Mouse (Mus musculus) spleen, adult 18-20 months (tissue): Measurements from ENCODE around the gene Slc38a9.

Source experiments
- DNase-seq, 2 experiments: peaks; one replicate each; pipeline ENCODE4 v3.0.0; 2022; ENCODE audit warnings: mixed read lengths in 2 of 2

Slc38a9 gene

DNA sequence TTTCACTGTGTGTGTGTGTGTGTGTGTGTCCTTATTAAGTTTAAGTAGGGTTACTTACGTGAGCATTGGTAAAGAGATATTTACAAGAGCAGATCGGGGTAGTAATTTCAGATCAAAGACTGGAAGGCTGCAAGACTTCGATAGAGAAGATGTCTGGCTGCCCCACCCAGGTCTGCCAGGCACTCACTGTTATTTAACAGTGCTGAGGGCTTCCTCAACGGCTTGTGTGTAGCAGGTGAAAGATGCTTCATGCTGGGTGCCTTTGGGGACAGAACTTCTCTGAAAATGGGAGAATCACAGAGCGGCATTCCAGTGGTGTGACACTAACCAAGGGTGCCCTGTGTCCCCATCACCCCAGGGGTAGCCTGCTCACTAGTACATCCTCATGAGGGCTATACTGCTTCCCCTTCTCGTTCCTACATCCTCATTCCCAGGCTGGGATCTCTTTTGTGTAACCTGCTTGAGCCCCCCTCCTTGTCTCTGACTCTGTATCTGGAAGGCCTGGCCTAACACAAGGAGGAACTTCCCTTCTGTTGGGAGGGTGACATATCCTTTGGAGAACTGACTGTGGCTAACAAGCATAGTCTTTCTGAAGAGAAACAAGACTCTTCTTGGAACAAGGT lies 87.4 kb downstream of the Slc38a9 start:
- no peak for DNase-seq

DNA sequence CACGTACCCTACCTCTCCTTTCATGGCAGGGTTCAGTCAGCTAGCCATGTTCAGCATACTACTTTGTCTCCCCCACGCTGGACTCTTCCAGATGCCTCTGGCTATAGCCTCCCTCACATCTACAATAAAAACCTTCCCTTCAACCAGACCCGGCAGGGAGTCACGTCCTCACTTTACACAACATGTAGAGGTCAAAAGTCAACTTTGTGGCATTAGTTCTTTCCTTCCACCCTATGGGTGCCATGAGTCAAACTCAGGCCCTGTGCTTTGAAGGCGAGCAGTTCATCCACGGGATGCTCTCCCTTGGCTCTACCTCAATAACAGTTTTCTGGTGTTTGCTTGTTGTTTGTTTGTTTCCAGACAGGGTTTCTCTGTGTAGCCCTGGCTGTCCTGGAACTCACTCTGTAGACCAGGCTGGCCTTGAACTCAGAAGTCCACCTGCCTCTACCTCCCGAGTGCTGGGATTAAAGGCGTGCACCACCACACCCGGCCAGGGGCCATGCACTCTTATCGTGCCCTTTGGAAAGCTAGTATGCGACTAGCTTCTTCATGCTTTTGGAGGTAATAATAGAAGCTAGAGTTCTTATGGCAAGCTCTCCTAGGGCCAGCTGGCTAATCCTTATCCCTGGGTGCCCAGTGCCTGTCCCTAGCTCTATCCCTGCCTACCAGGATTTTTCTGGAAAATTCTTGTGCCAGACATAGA lies 88.4 kb downstream of the Slc38a9 start:
- no peak for DNase-seq

DNA sequence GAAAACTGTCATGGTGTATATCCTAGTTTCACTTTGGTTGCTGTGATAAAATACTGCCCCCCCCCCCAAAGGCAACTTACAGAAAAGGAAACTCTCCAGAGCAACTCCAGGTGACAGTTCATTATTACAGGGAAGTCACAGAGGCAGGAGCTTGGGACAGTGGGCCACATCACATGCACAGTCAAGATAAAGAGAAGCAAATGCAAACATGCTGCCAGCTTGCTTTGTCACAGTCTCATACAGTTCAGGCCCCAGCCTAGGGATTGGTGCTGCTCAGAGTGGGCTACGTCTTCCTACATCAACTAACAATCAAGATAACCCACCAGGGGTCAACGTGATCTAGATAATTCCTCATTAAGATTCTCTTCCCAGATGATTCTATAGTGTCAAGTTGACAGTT lies 89.3 kb downstream of the Slc38a9 start:
- DNase-seq: no peak

DNA sequence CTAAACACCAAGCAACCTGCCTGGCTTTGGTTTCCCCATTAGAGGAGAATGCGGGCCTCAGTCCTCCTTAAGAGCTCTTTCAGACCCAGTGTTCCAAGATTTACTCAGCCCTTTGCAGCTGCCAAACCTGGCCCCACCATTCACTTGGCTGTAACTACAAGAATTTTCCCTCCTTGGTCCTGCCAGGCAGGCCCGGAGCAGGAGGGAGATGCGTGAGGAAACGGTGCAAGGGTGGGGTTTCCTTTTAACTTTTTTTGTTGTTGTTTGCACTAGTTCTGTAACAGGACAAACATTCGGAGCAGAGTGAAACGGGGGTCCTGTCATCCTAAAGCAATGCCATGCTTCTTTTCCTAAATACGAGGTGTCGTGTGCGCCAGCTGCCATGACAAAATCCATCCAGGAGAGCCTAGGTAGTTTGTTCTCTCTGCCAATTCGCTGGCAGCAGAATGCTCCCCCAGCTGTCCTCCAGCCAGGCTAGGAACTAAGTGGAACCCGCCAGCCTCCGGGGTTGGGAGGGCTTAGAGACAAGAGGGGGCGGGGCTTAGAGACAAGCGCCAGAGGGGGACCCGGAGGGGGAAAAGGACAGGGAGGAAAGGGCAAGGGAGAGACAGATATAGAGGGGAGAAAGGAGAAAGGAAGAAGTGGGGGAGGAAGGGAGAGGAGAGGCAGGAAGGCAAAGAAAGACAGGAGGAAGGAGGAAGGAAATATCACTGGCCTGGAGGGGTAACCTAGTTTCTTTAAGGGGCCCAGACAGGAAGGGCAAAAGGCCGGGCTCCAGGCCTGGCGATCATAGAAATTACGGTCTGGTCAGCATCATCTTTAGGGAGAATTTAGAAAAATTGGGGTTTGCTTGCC lies 91.1 kb downstream of the Slc38a9 start:
- peak in 1 of 2 experiments; percentile 27 for DNase-seq

DNA sequence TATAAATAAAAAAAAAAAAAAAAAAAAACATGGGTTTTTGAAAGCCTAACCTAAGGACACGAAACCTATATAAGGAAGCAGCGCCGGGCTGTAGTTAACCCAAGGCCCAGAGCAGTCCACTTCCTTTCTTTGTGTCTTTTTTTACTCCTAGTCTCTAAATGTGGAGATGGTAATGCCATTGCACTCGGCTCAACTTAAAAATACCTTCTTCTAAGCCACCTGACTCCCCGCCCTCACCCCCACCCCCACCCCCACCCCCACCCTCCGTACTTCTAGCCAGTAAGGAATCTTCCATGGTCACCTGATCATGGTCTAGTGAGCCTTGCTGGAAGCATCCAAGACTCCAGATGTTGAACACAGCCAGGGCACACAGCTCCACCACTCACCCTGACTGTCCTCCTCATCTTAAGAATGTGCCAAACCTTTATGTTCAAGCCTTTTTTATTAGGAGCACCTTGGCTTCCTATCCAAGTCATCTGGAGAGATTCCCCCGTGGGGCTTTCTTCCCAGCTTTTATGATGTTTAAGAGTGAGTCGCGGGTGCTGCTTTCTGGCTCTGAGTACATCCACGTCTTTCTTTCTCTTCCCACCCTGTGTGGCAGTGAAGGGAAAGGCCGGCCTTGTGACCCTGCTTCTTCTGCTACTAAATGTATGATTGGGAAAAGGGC lies 91.9 kb downstream of the Slc38a9 start:
- no peak for DNase-seq

DNA sequence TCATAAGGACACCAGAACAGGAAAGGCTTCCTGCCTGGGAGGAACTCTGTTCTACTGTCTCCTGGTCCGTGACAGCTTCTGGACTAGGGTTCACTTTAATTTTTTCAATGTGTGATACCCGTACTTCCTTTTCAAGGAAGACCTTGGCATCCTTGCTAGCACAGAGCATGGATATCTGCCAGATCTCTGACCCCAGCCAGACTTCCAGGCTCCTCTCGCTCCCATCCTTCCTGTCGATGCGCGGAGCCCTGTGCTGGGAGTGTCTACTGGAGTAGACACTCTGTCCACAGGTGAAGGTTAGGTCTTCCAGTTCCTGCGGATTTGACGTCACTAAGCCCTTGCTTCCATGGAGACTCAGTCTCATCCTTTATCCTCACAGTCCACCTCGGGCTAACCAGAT lies 93.0 kb downstream of the Slc38a9 start:
- no peak for DNase-seq

DNA sequence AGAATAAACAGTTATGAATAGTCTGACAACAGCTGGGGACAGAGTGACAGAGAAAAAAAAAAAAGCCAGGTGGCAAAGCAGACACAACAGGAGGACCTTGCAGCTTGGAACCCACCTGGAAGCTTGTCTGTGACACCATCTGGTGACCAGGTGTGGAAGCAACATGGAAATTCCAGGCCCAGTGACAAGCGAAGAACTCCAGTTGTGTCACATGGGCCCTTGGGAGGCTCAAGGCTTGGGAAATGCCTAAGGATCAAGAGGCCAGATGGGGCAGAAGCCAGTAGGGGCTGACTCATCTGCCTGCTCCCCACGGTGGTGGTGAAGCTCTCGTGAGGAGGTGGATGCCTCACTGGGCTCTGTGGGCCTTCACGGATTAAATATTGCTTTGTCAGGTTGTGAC lies 94.3 kb downstream of the Slc38a9 start:
- DNase-seq: no peak

DNA sequence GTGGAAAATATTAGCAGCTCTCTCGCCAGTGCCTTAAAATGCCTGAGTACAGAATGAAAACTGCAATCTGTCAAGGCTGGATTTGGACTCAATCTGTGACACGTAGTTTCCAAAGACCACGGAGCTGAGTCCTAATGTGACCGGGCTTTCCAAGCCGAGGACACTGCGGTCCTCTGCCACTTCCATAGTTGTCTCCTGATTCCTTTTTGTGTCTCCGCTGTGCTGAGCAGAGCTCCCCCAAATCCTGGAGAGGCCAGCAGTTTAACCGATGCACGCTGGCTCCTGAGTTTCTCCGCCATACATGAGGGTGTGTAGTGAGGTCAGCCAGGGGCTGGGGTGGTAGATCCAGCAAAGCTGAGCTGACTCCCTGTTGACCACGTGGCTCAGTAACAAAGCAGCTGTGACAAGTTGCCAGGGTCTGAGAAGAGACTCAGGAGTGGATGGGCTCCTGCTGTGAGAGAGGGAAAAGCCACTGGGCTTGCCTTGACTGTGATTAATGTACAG lies 95.0 kb downstream of the Slc38a9 start:
- DNase-seq: no peak

DNA sequence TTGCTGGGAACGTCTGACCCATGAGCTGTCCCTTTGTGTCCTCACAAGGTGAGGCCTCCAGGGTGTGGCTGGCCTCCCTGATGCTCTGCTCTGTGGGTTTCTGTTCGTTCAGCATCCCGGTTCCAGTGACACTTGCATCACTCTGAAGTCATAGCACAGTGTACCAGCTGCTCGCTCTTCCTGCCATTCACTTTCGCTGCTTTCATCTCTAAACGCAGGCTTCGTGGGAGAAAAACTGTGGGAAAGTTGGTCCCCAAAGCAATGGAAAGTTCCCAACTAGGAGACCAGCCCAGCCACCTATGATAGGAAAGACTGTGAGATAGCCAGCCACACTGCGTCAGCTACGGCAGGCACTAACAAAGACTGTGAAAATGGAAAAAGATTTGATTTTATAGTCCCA lies 96.8 kb downstream of the Slc38a9 start:
- DNase-seq: no peak

DNA sequence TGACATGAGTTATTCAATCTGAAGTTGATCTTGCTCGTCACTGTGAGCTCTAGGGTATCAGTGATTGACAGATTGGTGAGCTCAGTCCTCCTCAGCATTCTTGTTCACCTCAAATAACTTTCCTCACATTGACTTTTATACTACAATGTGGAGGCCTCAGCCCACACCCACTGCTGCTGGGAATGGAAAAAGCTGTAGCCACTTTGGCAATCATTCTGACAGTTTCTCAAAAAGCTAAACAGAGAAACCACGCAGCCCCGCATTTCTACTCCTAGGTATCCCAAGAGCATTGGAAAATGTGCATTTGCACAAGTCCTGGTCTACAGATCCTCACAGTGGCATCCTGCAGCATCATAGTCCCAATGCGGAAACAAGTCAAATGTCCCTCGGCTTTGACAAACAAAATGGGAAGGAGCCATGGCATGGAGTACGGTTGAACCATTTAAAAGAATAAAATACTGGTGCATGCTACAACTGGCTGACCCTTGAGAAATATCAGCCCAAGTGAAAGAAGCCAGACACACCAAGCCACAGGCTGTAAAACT lies 98.1 kb downstream of the Slc38a9 start:
- DNase-seq: no peak

DNA sequence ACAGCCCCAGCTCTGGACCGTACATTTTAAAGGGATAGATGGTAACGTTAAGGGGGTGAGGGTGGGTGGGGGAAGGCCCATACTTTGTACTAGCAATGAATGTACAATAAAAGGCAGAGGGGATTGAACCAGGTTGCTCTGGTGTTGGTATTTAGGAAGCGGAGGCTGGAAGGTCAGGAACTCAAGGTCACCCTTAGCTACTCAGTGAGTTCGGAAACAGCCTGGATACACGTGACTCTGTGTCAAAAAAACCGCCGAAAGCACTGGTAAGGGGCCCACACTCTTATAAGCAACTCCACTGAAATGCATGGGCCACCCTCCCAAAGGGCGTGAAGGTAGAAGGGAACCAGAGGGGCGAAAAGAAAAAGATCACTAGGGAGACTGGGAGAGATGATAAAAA lies 98.8 kb downstream of the Slc38a9 start:
- DNase-seq: no peak

DNA sequence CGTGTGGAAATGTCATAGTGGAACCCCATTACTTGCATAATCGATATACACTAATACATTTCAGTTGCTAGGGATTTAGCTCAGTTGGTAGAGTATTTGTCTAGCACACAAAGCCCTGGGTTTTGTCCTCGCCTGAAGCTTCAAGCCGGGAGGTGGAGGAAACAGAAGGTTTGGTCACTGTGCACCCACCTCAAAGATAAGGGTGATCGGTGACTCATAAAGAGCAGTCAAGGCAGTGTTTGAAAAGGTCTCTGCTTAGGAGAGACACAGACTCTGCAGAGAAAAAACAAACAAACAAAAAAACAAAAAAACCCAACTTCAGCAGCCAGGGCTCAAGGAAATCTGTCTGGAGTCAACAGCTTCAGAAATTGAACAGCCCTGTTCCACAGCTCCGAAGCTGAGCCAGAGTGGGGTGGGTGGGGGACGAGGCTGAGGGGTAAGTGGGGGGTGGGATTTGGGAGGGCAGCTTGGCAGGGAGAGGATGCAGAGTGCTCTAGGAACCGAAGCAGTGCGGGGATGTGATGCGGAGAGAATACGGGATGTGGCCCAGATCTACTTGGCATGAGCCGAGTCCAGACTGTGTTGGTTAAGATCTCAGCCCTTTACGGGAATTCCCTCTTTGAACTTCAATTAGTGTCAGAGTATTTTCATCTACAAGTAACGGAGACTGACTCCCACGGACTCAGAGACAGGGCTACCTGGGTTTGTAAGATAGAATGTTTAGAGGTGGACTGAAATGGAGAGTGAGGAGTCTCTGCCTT lies 99.4 kb downstream of the Slc38a9 start:
- DNase-seq: no peak

DNA sequence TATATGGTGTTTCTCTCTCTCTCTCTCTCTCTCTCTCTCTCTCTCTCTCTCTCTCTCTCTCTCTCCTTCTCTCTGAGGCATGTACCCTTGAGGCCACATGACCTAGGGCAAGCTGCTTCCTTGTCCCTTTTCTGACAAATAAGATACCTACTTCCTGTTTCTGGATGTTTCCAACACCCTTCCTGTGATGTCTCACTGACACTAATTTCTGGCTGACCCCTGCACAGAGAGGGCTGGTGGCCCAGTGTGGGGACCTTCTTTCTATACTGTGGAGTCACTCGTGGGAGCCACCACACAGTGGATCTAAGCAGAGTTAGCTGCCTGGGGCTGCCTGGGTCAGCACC lies 100.0 kb downstream of the Slc38a9 start:
- no peak for DNase-seq

DNA sequence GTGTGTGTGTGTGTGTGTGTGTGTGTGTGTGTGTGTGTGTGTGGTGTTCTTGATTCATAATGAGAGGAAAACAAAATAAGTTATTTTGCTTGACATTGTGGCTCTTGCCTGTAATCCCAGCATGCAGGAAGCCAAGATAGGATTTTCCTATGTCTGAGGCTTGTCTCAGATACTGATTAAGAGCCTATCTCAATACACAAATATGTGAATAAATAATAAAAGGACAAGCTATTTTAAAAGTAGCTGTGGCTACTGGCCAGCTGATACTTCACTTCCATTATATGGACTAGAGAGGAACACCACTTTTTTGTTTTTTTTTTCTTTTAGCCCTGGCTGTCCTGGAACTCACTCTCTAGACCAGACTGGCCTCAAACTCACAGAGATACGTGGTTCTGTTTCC lies 101.2 kb downstream of the Slc38a9 start:
- DNase-seq: no peak

DNA sequence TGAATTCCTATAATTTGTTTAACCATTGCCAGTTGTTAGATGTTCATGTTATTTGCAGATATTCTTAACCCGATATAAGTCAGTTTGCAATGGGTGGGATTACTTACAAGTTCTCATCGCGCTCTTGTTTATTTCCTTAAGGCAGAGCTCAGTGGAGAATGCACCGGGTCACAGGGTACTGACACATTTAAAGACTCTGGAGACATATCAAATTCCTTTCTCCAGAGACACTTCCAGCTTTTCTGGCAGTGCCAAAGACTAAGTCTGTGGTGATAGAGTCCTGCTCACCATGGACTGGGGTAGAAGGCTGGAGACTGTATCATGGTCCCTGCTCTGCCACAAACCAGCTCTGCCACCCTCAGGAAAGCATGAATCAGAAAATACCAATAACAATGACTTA lies 102.0 kb downstream of the Slc38a9 start:
- DNase-seq: no peak

DNA sequence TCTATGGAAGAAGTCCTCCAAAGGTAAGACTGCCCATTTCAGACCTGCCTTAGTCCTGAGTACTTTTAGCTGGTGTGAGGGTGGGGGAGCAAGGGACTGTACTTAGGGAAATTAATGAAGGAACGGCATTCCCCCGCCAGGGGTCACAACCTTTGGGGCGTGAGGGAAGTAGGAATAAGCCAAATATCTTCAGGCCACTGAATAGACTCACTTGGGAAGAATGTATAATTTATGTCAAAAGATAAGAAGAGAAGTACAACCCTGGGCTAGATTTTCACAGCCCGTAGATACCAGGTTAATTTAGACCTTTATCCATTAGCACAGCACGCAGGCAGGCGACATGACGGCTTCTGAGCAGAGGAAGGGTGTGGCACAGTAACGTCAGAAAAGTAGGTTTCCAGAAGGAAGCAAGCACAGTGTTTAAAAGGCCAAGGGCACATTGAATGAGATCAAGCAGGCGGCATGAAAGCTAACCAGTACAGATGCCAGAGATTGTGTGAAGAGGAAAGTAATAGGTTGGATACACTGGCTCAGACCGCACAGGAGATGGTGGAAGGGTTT lies 103.1 kb downstream of the Slc38a9 start:
- DNase-seq: no peak

DNA sequence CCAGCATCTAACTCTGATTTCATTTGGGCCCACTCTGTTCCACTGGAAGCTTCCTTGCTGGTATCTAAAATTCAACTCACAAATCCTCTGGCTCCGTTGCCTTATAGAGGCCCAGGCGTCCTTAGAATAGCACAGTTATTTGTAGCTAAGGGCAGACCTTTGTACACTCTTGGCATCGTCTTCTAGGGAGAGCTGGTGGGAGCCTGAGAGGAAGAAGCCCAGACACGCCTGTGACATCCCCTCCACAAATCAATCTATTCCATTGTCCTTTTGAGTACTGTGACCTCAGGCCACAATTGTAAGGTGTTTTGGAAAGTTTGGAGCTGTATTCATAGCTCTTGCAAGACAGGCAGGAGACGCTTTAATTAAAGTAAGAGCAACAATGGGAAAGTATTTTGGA lies 104.0 kb downstream of the Slc38a9 start:
- DNase-seq: no peak

DNA sequence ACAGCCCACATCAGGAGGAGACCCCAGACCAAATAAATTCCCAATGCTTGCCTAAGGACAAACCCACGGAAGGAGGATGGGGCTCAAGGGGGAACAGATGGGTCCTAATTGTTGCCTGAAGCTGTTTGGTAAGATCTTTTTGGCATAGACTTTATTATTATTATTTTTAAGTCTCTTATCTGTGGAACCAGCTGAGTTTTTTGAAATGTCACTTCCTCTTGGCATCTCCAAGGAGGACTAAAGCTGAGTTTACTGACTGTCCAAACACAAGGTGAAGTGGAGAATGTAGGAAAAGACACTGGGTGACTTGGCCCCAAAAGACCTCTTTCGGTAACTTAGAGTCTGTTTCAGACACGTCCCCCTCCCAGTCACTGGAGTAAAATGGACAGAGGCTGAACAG lies 105.1 kb downstream of the Slc38a9 start:
- no peak for DNase-seq

DNA sequence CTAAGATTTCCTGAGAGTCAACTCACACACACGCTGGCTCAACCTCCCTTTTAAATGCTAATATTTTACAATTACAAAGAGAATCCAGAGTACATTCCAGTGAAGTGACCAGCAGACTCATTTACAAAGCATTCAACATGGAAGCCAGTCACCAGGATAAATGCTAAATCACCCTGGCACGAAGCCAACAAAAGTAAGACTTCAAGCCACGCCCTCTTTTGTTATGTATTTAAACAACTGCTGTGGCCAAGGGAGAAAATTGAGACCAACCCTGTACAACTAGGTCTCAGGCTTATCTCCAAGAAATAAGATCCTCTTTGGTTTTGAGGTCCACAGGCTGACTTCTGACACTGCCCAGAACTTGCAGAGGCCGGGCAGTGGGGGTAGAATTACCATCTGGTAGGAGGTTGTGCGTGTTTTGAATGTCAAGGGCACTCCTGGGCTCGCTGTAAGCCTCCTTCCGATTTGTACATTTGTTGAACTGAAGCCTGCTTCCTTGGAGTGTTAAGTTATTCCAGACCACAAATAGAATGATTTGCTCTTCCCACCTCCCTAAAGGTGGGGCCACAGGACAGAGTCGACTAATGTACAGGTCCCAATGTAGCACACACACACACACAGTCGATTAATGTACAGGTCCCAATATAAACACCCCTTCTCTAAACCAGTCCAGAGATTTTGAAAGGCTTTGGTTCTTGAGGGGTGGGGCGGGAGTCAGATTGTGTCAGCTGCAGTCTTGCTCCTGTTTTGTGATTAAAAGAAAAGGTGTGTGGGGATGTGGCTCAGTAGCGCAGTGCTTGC lies 110.2 kb downstream of the Slc38a9 start:
- DNase-seq: no peak

DNA sequence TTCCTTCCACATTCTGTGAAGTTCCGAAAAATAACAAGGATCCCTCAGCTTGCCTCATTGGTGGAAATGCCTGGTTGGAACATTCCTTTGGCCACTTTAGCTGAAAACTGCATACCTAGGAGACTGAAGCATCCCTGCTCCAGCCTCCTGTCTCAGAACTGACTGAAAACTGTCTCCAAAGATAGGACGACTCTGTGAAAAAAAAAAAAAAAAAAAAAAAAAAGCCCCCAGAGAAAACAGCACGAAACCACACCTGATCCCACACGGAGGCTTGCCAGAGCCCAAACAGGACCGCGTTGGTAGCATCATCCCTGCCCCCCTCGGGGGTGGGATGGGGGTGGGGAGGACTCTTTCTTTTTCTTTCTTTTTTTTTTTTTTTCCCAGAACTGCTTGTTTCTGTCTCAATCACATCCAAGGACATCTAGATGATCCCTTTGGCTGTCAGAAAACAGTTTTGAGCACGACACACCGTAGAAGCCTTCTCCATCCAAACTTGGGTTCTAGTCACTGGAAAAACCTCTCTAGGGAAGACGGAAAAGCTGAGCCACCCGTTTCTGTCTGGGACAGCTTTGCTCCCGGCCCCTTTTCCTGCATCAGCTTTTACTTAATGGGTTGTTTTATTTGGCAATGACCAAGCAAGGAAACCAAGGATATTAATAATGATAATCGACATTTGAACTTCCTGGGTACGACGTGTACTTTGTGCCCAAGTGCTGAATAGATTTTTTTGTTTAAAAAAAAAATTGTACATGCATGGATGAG lies 111.1 kb downstream of the Slc38a9 start:
- no peak for DNase-seq
